Mouse (Mus musculus): ENCODE results near the gene Mllt3.

GRCm38 (mm10) chr4:88023567-88023966, 9.6 kb downstream of the Mllt3 start:
- TF ChIP-seq TCF12 (IDR thresholded peaks at IDR 0.05; ENCODE audit: insufficient read depth, poor library complexity, severe bottlenecking) (no peak), POLR2A (IDR thresholded peaks at IDR 0.05; ENCODE audit: insufficient read length, low read depth) (no peak), USF1 (IDR thresholded peaks at IDR 0.05; ENCODE audit: low read depth) (no peak), REST (IDR thresholded peaks at IDR 0.05; ENCODE audit: insufficient read depth, insufficient read length) (no peak), MYOG (IDR thresholded peaks at IDR 0.05; ENCODE audit: control insufficient read depth in 1 of 3, insufficient read depth in 1 of 3, insufficient read length in 2 of 3, low read depth in 2 of 3) (no peak), E2F4 (IDR thresholded peaks at IDR 0.05; ENCODE audit: insufficient read depth) (no peak)
